Mouse (Mus musculus): Measurements from ENCODE around the gene E2f6.

DNA sequence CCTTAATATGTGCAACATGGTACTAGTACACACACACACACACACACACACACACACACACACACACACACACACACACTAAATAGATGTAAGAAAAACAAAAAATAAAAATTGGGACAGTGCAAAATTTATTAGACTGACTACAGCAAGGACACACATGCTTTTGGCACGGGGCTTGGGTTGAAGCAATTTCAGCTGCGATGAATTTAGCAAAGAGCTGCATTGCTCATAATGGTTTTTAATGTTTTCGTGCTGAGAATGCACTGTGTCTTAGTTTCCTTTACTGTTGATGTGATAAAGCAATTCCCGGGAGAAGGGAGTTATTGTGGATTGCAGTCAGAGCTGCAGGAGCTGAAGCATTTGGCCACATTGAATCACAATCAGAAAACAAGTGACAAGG, 27.0 kb downstream of the E2f6 start:
- TF ChIP-seq CTCF (conservative IDR thresholded peaks at IDR 0.05; ENCODE audit: low read length) = no peak
- no peak for TF ChIP-seq NANOG (IDR thresholded peaks at IDR 0.05; ENCODE audit: borderline replicate concordance, low read length)
